Mouse (Mus musculus) MEL (cell line): ENCODE measurements at regions not wholly inside any gene's neighbourhood (a gene's known extent, or its start where the extent isn't known, plus 50 kb on each side); places are given as distances from the start of the nearest gene placed in this dataset.

Experiments
- DNase-seq: peaks from one replicate; pipeline ENCODE4 v3.0.0; 2011; ENCODE audit warnings: low read depth, low spot score
- H3K27ac ChIP-seq: 2 replicates; pipeline ENCODE4 v1.5.1; 2012; ENCODE audit warnings: low read depth, mild to moderate bottlenecking, control low read depth, low read length, moderate library complexity; ENCODE audit not compliant: control insufficient read depth
- H3K27me3 ChIP-seq, 2 experiments: fragments of 150-350 bp in 1 of 2; sonication (generic) in 1 of 2; 2 replicates each; pipeline ENCODE4 v1.6.1; 2012; ENCODE audit warnings: low read length in 2 of 2, mild to moderate bottlenecking in 2 of 2, improper control_type of control experiment in 1 of 2, moderate library complexity in 1 of 2; ENCODE audit not compliant: insufficient read depth in 2 of 2, control insufficient read depth in 1 of 2
- H3K36me3 ChIP-seq, 2 experiments: 2 replicates each; pipeline ENCODE4 v1.6.1; 2012 to 2014; ENCODE audit warnings: low read length in 2 of 2, improper control_type of control experiment in 1 of 2, inconsistent platforms in 1 of 2, mild to moderate bottlenecking in 1 of 2; ENCODE audit not compliant: insufficient read depth in 2 of 2, control insufficient read depth in 1 of 2
- H3K4me1 ChIP-seq, 2 experiments: fragments of 150-350 bp in 1 of 2; sonication (generic) in 1 of 2; 2 replicates each; pipeline ENCODE4 v1.6.1; 2012; ENCODE audit warnings: low read length in 2 of 2, improper control_type of control experiment in 1 of 2, mild to moderate bottlenecking in 1 of 2; ENCODE audit not compliant: insufficient read depth in 2 of 2, control insufficient read depth in 1 of 2
- H3K4me3 ChIP-seq, 2 experiments: fragments of 150-350 bp in 1 of 2; sonication (generic) in 1 of 2; 2 replicates each; pipeline ENCODE4 v1.5.1; 2012; ENCODE audit warnings: low read depth in 2 of 2, low read length in 2 of 2, mild to moderate bottlenecking in 2 of 2, moderate library complexity in 2 of 2, control low read depth in 1 of 2, improper control_type of control experiment in 1 of 2; ENCODE audit not compliant: control insufficient read depth in 1 of 2, insufficient read depth in 1 of 2
- H3K79me2 ChIP-seq: 2 replicates; pipeline ENCODE4 v1.6.1; 2012; ENCODE audit warnings: mild to moderate bottlenecking, low read length, moderate library complexity; ENCODE audit not compliant: control insufficient read depth, poor library complexity, insufficient read depth
- H3K9ac ChIP-seq: 2 replicates; pipeline ENCODE4 v1.6.1; 2012; ENCODE audit warnings: low read depth, mild to moderate bottlenecking, control low read depth, low read length, moderate library complexity; ENCODE audit not compliant: control insufficient read depth, poor library complexity, severe bottlenecking
- H3K9me3 ChIP-seq: fragments of 150-350 bp; sonication (generic); replicated peaks from 2 replicates; pipeline ENCODE4 v1.6.1; 2012; ENCODE audit warnings: mild to moderate bottlenecking, low read length, improper control_type of control experiment, moderate library complexity; ENCODE audit not compliant: insufficient read depth
- BHLHE40 ChIP-seq: IDR thresholded peaks from 2 replicates; pipeline ENCODE4 v1.6.1; 2012; ENCODE audit warnings: low read depth, mild to moderate bottlenecking, inconsistent platforms, low read length, improper control_type of control experiment, borderline replicate concordance
- CTCF ChIP-seq, 3 experiments: IDR thresholded peaks in 2 of 3; conservative IDR thresholded peaks in 1 of 3; 2 replicates each; pipeline ENCODE4 v1.5.1; 2011 to 2012; ENCODE audit warnings: low read length in 3 of 3, low read depth in 2 of 3, mild to moderate bottlenecking in 2 of 3, improper control_type of control experiment in 1 of 3, inconsistent platforms in 1 of 3, mixed read lengths in 1 of 3, moderate library complexity in 1 of 3; ENCODE audit not compliant: control insufficient read depth in 1 of 3, insufficient read depth in 1 of 3, poor library complexity in 1 of 3, severe bottlenecking in 1 of 3
- E2F4 ChIP-seq: IDR thresholded peaks from 2 replicates; pipeline ENCODE4 v1.6.1; 2011; ENCODE audit warnings: low read depth, low read length, improper control_type of control experiment, borderline replicate concordance
- GABPA ChIP-seq: IDR thresholded peaks from 2 replicates; pipeline ENCODE4 v1.6.1; 2012; ENCODE audit warnings: low read depth, mild to moderate bottlenecking, inconsistent platforms, low read length, improper control_type of control experiment, moderate library complexity
- GATA1 ChIP-seq: IDR thresholded peaks from 2 replicates; pipeline ENCODE4 v1.6.1; 2011; ENCODE audit warnings: low read depth, low read length, improper control_type of control experiment
- HCFC1 ChIP-seq: IDR thresholded peaks from 2 replicates; pipeline ENCODE4 v1.6.1; 2012; ENCODE audit warnings: low read depth, mild to moderate bottlenecking, inconsistent platforms, low read length, improper control_type of control experiment, moderate library complexity
- JUND ChIP-seq: IDR thresholded peaks from 2 replicates; pipeline ENCODE4 v1.6.1; 2011; ENCODE audit warnings: low read depth, mild to moderate bottlenecking, improper control_type of control experiment, low read length
- MAFK ChIP-seq: IDR thresholded peaks from 2 replicates; pipeline ENCODE4 v1.6.1; 2011; ENCODE audit warnings: low read depth, mild to moderate bottlenecking, low read length, improper control_type of control experiment, borderline replicate concordance
- MAX ChIP-seq: IDR thresholded peaks from 2 replicates; pipeline ENCODE4 v1.6.1; 2011; ENCODE audit warnings: low read length, improper control_type of control experiment
- MAZ ChIP-seq: IDR thresholded peaks from 2 replicates; pipeline ENCODE4 v1.6.1; 2012; ENCODE audit warnings: low read depth, mild to moderate bottlenecking, inconsistent platforms, low read length, improper control_type of control experiment
- MEF2A ChIP-seq: IDR thresholded peaks from 2 replicates; pipeline ENCODE4 v1.6.1; 2014; ENCODE audit warnings: low read depth, mild to moderate bottlenecking, inconsistent platforms, low read length, improper control_type of control experiment; ENCODE audit not compliant: poor library complexity, insufficient replicate concordance, severe bottlenecking; ENCODE audit errors: extremely low read depth
- MXI1 ChIP-seq: IDR thresholded peaks from 2 replicates; pipeline ENCODE4 v1.6.1; 2011; ENCODE audit warnings: mild to moderate bottlenecking, low read depth, low read length, improper control_type of control experiment
- MYB ChIP-seq: IDR thresholded peaks from 2 replicates; pipeline ENCODE4 v1.6.1; 2011; ENCODE audit warnings: mild to moderate bottlenecking, low read depth, low read length, improper control_type of control experiment
- MYC ChIP-seq: IDR thresholded peaks from 2 replicates; pipeline ENCODE4 v1.6.1; 2011; ENCODE audit warnings: low read depth, mild to moderate bottlenecking, low read length, improper control_type of control experiment, moderate library complexity
- NRF1 ChIP-seq: IDR thresholded peaks from 2 replicates; pipeline ENCODE4 v1.6.1; 2014; ENCODE audit warnings: low read depth, mild to moderate bottlenecking, inconsistent platforms, low read length, improper control_type of control experiment, moderate library complexity; ENCODE audit not compliant: poor library complexity, insufficient read depth, severe bottlenecking
- POLR2A ChIP-seq, 2 experiments: IDR thresholded peaks; 2 replicates each; pipeline ENCODE4 v1.6.1; 2011 to 2012; ENCODE audit warnings: low read length in 2 of 2, mild to moderate bottlenecking in 2 of 2, control low read depth in 1 of 2, improper control_type of control experiment in 1 of 2, low read depth in 1 of 2, moderate library complexity in 1 of 2; ENCODE audit not compliant: control insufficient read depth in 1 of 2, insufficient read depth in 1 of 2, poor library complexity in 1 of 2
- POLR2AphosphoS2 ChIP-seq: IDR thresholded peaks from 2 replicates; pipeline ENCODE4 v1.6.1; 2011; ENCODE audit warnings: low read length, improper control_type of control experiment
- POLR2AphosphoS5 ChIP-seq: IDR thresholded peaks from 2 replicates; pipeline ENCODE4 v1.6.1; 2012; ENCODE audit warnings: low read depth, borderline replicate concordance, mild to moderate bottlenecking, inconsistent platforms, low read length, moderate library complexity, mixed read lengths
- RCOR1 ChIP-seq: IDR thresholded peaks from 2 replicates; pipeline ENCODE4 v1.6.1; 2012; ENCODE audit warnings: low read depth, mild to moderate bottlenecking, inconsistent platforms, low read length, improper control_type of control experiment
- SIN3A ChIP-seq: IDR thresholded peaks from 2 replicates; pipeline ENCODE4 v1.6.1; 2012; ENCODE audit warnings: low read length, improper control_type of control experiment, inconsistent platforms
- TAL1 ChIP-seq: IDR thresholded peaks from 2 replicates; pipeline ENCODE4 v1.6.1; 2012; ENCODE audit warnings: mild to moderate bottlenecking, inconsistent platforms, low read length, moderate library complexity, mixed read lengths
- TBP ChIP-seq: IDR thresholded peaks from 2 replicates; pipeline ENCODE4 v1.8.0; 2011; ENCODE audit warnings: low read depth, low read length, improper control_type of control experiment
- TCF12 ChIP-seq: IDR thresholded peaks from 2 replicates; pipeline ENCODE4 v1.6.1; 2014; ENCODE audit warnings: low read depth, mild to moderate bottlenecking, inconsistent platforms, low read length, improper control_type of control experiment, moderate library complexity
- UBTF ChIP-seq: IDR thresholded peaks from 2 replicates; pipeline ENCODE4 v1.6.1; 2012; ENCODE audit warnings: low read depth, mild to moderate bottlenecking, inconsistent platforms, low read length, improper control_type of control experiment, moderate library complexity, borderline replicate concordance; ENCODE audit not compliant: insufficient read depth
- USF1 ChIP-seq: IDR thresholded peaks from 2 replicates; pipeline ENCODE4 v1.6.1; 2014; ENCODE audit warnings: low read depth, mild to moderate bottlenecking, inconsistent platforms, low read length, improper control_type of control experiment, moderate library complexity
- USF2 ChIP-seq, 2 experiments: IDR thresholded peaks; 2 replicates each; pipeline ENCODE4 v1.6.1; 2011 to 2012; ENCODE audit warnings: improper control_type of control experiment in 2 of 2, low read length in 2 of 2, borderline replicate concordance in 1 of 2, inconsistent platforms in 1 of 2, low read depth in 1 of 2, mild to moderate bottlenecking in 1 of 2; ENCODE audit not compliant: insufficient read depth in 1 of 2
- ZC3H11A ChIP-seq: IDR thresholded peaks from 2 replicates; pipeline ENCODE4 v1.6.1; 2012; ENCODE audit warnings: low read depth, mild to moderate bottlenecking, inconsistent platforms, low read length, improper control_type of control experiment
- ZKSCAN1 ChIP-seq: IDR thresholded peaks from 2 replicates; pipeline ENCODE4 v1.6.1; 2012; ENCODE audit warnings: low read depth, mild to moderate bottlenecking, inconsistent platforms, low read length, improper control_type of control experiment, moderate library complexity
- ZMIZ1 ChIP-seq: IDR thresholded peaks from 2 replicates; pipeline ENCODE4 v1.6.1; 2012; ENCODE audit warnings: low read depth, mild to moderate bottlenecking, inconsistent platforms, low read length, improper control_type of control experiment, moderate library complexity
- ZNF384 ChIP-seq: IDR thresholded peaks from 2 replicates; pipeline ENCODE4 v1.6.1; 2012; ENCODE audit warnings: low read depth, mild to moderate bottlenecking, inconsistent platforms, low read length, improper control_type of control experiment

DNA sequence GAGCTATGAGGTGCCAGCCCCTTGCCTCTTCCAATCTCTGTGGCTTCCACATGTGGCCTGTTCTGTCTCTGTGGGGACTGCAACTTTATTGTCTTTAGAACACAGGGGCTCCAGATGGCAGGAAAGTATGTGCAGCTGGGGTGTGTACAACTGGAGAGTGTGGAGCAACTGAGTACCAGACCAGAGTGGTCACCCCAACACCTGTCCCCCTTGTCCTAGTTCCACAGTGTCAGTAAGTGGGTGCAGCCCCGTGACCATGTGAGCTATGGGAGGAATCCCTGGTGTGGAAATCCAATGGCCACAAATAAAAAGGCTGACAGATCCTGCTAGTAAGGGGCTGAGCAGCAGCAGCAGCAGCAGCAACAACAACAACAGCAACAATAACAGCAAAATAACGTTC is 126.9 kb upstream of the Tshz3 start:
- no peaks in the 10 kb centered on the region for H3K79me2 ChIP-seq
- no peaks in the 10 kb centered on the region for H3K4me1 ChIP-seq
- TF ChIP-seq MAX = no peak
- no peak for TF ChIP-seq MAZ
- no peak for TF ChIP-seq JUND
- no peak for TF ChIP-seq POLR2AphosphoS2
- no peak for TF ChIP-seq MXI1
- no peak for TF ChIP-seq USF2 (IDR thresholded peaks at IDR 0.05; ENCODE audit: borderline replicate concordance in 1 of 2, insufficient read depth in 1 of 2, low read depth in 1 of 2, low read length in 2 of 2)
- TF ChIP-seq GABPA = no peak
- no peak for TF ChIP-seq MYC
- TF ChIP-seq NRF1 = no peak
- no peak for TF ChIP-seq TAL1
- TF ChIP-seq SIN3A = no peak
- no peak for TF ChIP-seq MYB
- no peak for TF ChIP-seq ZNF384
- no peak for TF ChIP-seq CTCF (IDR thresholded peaks at IDR 0.05 in 2 of 3, conservative IDR thresholded peaks at IDR 0.05 in 1 of 3; ENCODE audit: control insufficient read depth in 1 of 3, insufficient read depth in 1 of 3, low read depth in 2 of 3, low read length in 3 of 3, poor library complexity in 1 of 3, severe bottlenecking in 1 of 3)
- no peak for TF ChIP-seq TCF12
- TF ChIP-seq POLR2A (IDR thresholded peaks at IDR 0.05; ENCODE audit: control insufficient read depth in 1 of 2, insufficient read depth in 1 of 2, low read depth in 1 of 2, low read length in 2 of 2, poor library complexity in 1 of 2) = no peak
- no peak for TF ChIP-seq HCFC1
- no peak for TF ChIP-seq ZC3H11A
- TF ChIP-seq BHLHE40 = no peak
- TF ChIP-seq RCOR1 = no peak
- TF ChIP-seq, all 39 proteins: peak for 0
- no peaks in the 10 kb centered on the region for H3K9me3 ChIP-seq
- no peak overlapping the region for H3K9ac ChIP-seq
- H3K4me3 ChIP-seq = no peak overlapping the region
- H3K27me3 ChIP-seq = no peaks in the 10 kb centered on the region
- DNase-seq = no peak
- no peak overlapping the region for H3K27ac ChIP-seq
- H3K36me3 ChIP-seq = no peaks in the 10 kb centered on the region

DNA sequence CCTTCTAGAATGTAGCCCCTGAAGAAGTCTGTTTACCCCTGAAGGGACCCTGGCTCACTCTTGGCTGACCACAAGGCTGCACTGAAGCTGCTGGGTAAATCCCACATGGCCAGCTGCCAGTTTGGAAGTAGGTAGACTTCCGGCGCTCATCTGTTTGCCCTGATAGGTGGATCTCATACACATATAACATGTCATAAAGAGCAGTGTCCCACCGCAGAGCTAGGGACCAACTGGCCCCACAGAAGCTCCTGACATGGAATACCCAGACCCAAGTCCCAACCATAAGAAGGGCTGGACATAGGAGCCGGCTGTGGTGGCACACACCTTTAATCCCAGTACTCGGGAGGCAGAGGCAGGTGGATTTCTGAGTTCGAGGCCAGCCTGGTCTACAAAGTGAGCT is 115.8 kb upstream of the Tshz3 start:
- Histone ChIP-seq H3K27me3 (no peaks in the 10 kb centered on the region), H3K27ac (no peak overlapping the region), H3K79me2 (no peaks in the 10 kb centered on the region), H3K4me3 (no peak overlapping the region), H3K9me3 (no peaks in the 10 kb centered on the region), H3K36me3 (no peaks in the 10 kb centered on the region), H3K4me1 (no peaks in the 10 kb centered on the region), H3K9ac (no peak overlapping the region)
- DNase-seq = no peak
- TF ChIP-seq ZMIZ1 (no peak), MAFK (no peak), E2F4 (no peak), BHLHE40 (no peak), POLR2AphosphoS5 (no peak), RCOR1 (no peak), SIN3A (no peak), CTCF (IDR thresholded peaks at IDR 0.05 in 2 of 3, conservative IDR thresholded peaks at IDR 0.05 in 1 of 3; ENCODE audit: control insufficient read depth in 1 of 3, insufficient read depth in 1 of 3, low read depth in 2 of 3, low read length in 3 of 3, poor library complexity in 1 of 3, severe bottlenecking in 1 of 3) (no peak), MEF2A (no peak), USF1 (no peak), GATA1 (no peak), TBP (no peak), UBTF (no peak), POLR2A (IDR thresholded peaks at IDR 0.05; ENCODE audit: control insufficient read depth in 1 of 2, insufficient read depth in 1 of 2, low read depth in 1 of 2, low read length in 2 of 2, poor library complexity in 1 of 2) (no peak), MYB (no peak), ZC3H11A (no peak), ZKSCAN1 (no peak)
